Mouse (Mus musculus) ES-E14 (cell line): ENCODE measurements around the gene Ddx55. TPM values are rescaled to one million over a fixed set of nuclear protein-coding genes. Genes with fewer than 3 reads are reported as not detected.

Experiments used
- DNase-seq: peaks from one replicate; pipeline ENCODE4 v3.0.0-alpha.2; 2013; ENCODE audit warnings: low read depth, low spot score
- H3K27ac ChIP-seq: 2 replicates; pipeline ENCODE4 v1.5.1; 2012; ENCODE audit warnings: low read depth, mild to moderate bottlenecking, low read length, moderate library complexity, mixed read lengths; ENCODE audit not compliant: poor library complexity, insufficient read depth, severe bottlenecking
- H3K36me3 ChIP-seq: 2 replicates; pipeline ENCODE4 v1.6.1; 2012; ENCODE audit warnings: mild to moderate bottlenecking, low read length, moderate library complexity, mixed read lengths; ENCODE audit not compliant: control insufficient read depth, poor library complexity, insufficient read depth, severe bottlenecking
- H3K4me1 ChIP-seq, 2 experiments: fragments of 150-350 bp in 1 of 2; sonication (generic) in 1 of 2; 2 replicates each; pipeline ENCODE4 v1.6.1; 2012; ENCODE audit warnings: low read length in 2 of 2, mild to moderate bottlenecking in 1 of 2, mixed read lengths in 1 of 2; ENCODE audit not compliant: control insufficient read depth in 2 of 2, insufficient read depth in 2 of 2, poor library complexity in 1 of 2
- H3K4me3 ChIP-seq, 2 experiments: fragments of 150-350 bp in 1 of 2; sonication (generic) in 1 of 2; 2 replicates each; pipeline ENCODE4 v1.5.1; 2012; ENCODE audit warnings: low read length in 2 of 2, low read depth in 1 of 2, mild to moderate bottlenecking in 1 of 2, mixed read lengths in 1 of 2; ENCODE audit not compliant: insufficient read depth in 1 of 2, poor library complexity in 1 of 2, severe bottlenecking in 1 of 2
- H3K9ac ChIP-seq: 2 replicates; pipeline ENCODE4 v1.6.1; 2012; ENCODE audit warnings: low read depth, mild to moderate bottlenecking, low read length, mixed read lengths; ENCODE audit not compliant: poor library complexity, insufficient read depth, severe bottlenecking
- H3K9me3 ChIP-seq: fragments of 150-350 bp; sonication (generic); 2 replicates; pipeline ENCODE4 v1.6.1; 2012; ENCODE audit warnings: low read depth, mild to moderate bottlenecking, low read length; ENCODE audit not compliant: control insufficient read depth, insufficient read depth
- CHD2 ChIP-seq: IDR thresholded peaks from 2 replicates; pipeline ENCODE4 v1.6.1; 2014; ENCODE audit warnings: mild to moderate bottlenecking, low read depth, low read length, inconsistent platforms
- HCFC1 ChIP-seq: IDR thresholded peaks from 2 replicates; pipeline ENCODE4 v1.6.1; 2012; ENCODE audit warnings: low read length, inconsistent platforms, borderline replicate concordance; ENCODE audit not compliant: insufficient read depth
- MAFK ChIP-seq: IDR thresholded peaks from 2 replicates; pipeline ENCODE4 v1.6.1; 2014; ENCODE audit warnings: mild to moderate bottlenecking, low read depth, low read length, inconsistent platforms; ENCODE audit not compliant: insufficient read depth
- ZC3H11A ChIP-seq: IDR thresholded peaks from 2 replicates; pipeline ENCODE4 v1.6.1; 2012; ENCODE audit warnings: low read depth, mild to moderate bottlenecking, inconsistent platforms, low read length, borderline replicate concordance
- ZNF384 ChIP-seq: IDR thresholded peaks from 2 replicates; pipeline ENCODE4 v1.6.1; 2012; ENCODE audit warnings: low read depth, low read length, inconsistent platforms
- in situ Hi-C, 2 experiments: fragments of 600-800 bp; cut with MboI; formaldehyde crosslinking; loops; one replicate each; pipeline ENCODE4 v1.15.1; 2025; ENCODE audit warnings: low sequenced_read_pairs in 2 of 2, inconsistent platforms in 1 of 2; ENCODE audit not compliant: unreplicated experiment in 2 of 2
- total RNA-seq: library from RNA; depleted of rRNA; stranded (reverse); fragments of 300-350 nt; gene quantifications from 2 replicates; pipeline ENCODE4 v1.2.3, GENCODE M21; 2012; rRNA removed

Ddx55 gene
- total RNA-seq, 1 experiment, result 22.8 TPM

- Histone ChIP-seq H3K9ac (no peak overlapping the region), H3K4me1 (peaks cover 0 to 3% of the 10 kb centered on the region in 2 experiments; a peak in 1 of 4 replicates), H3K9me3 (no peaks in the 10 kb centered on the region), H3K36me3 (no peaks in the 10 kb centered on the region), H3K27ac (no peak overlapping the region), H3K4me3 (no peak overlapping the region; a peak in 1 of 4 replicates)
- TF ChIP-seq MAFK, result no peak
- no peak for TF ChIP-seq CHD2
- TF ChIP-seq ZC3H11A, result no peak
- TF ChIP-seq ZNF384, result no peak
- no peak for TF ChIP-seq HCFC1
- in situ Hi-C loops, result no loop called here
- DNase-seq, result no peak
Measured at GRCm38 (mm10) chr5:124605041-124605622, 52.5 kb downstream of the Ddx55 start.

GRCm38 (mm10) chr5:124610965-124611364 is 58.3 kb downstream of the Ddx55 start:
- peak overlapping the region; percentile 15 to 53; a peak in 3 of 4 replicates for H3K4me3 ChIP-seq
- TF ChIP-seq CHD2, result no peak
- TF ChIP-seq ZC3H11A, result no peak
- TF ChIP-seq ZNF384, result no peak
- no peak for TF ChIP-seq MAFK
- no peak for TF ChIP-seq HCFC1

GRCm38 (mm10) chr5:124614709-124615108 is 62.0 kb downstream of the Ddx55 start:
- TF ChIP-seq ZNF384, result no peak
- TF ChIP-seq ZC3H11A, result no peak
- H3K36me3 ChIP-seq, result no peaks in the 10 kb centered on the region
- no peaks in the 10 kb centered on the region for H3K9me3 ChIP-seq
- no peak for DNase-seq
- H3K27ac ChIP-seq, result no peak overlapping the region
- in situ Hi-C loops, result no loop called here
- no peak overlapping the region for H3K9ac ChIP-seq
- H3K4me3 ChIP-seq, result no peak overlapping the region
- peaks cover 0 to 15% of the 10 kb centered on the region in 2 experiments; a peak in 1 of 4 replicates for H3K4me1 ChIP-seq

More at GRCm38 (mm10) chr5:124610965-124611364, 58.3 kb downstream of the Ddx55 start:
- Histone ChIP-seq H3K36me3 (no peaks in the 10 kb centered on the region), H3K9ac (peak overlapping the region; percentile 63; the same call in 1 of the 2 replicates), H3K27ac (no peak overlapping the region), H3K9me3 (no peaks in the 10 kb centered on the region), H3K4me1 (peaks cover 0 to 7% of the 10 kb centered on the region in 2 experiments; a peak in 1 of 4 replicates)
- in situ Hi-C loops, result no loop called here
- DNase-seq, result peak; percentile 89

GRCm38 (mm10) chr5:124618711-124619110 is 66.0 kb downstream of the Ddx55 start:
- H3K9ac ChIP-seq, result peak overlapping the region; percentile 4; the same call in 1 of the 2 replicates
- H3K36me3 ChIP-seq, result no peaks in the 10 kb centered on the region
- H3K4me3 ChIP-seq, result peak overlapping the region; percentile 18 to 65
- TF ChIP-seq MAFK (no peak), ZNF384 (no peak), ZC3H11A (no peak), HCFC1 (no peak), CHD2 (no peak)
- H3K4me1 ChIP-seq, result peaks cover 0 to 10% of the 10 kb centered on the region in 2 experiments; a peak in 1 of 4 replicates
- in situ Hi-C loops, result no loop called here
- H3K9me3 ChIP-seq, result no peaks in the 10 kb centered on the region
- no peak for DNase-seq
- no peak overlapping the region for H3K27ac ChIP-seq

Other genes with a start within 250 kb of the Ddx55 start
- gene Mphosph9, start 224.9 kb upstream of the Ddx55 start, total RNA-seq, result 15.8 and 18.0 TPM in 2 replicates
- gene 2810006K23Rik, start 224.8 kb upstream of the Ddx55 start, total RNA-seq, result 4.3 and 7.3 TPM in 2 replicates
- gene Cdk2ap1, start 189.8 kb upstream of the Ddx55 start, total RNA-seq, result 146 and 156 TPM in 2 replicates
- 86.4 and 95.2 TPM in 2 replicates for gene Sbno1, start 126.9 kb upstream of the Ddx55 start, total RNA-seq
- 62.6 and 69.8 TPM in 2 replicates for gene Kmt5a, start 112.9 kb upstream of the Ddx55 start, total RNA-seq
- gene Rilpl2, start 74.5 kb upstream of the Ddx55 start, total RNA-seq, result 7.3 and 8.9 TPM in 2 replicates
- 7.5 and 10.6 TPM in 2 replicates for gene Snrnp35, start 69.7 kb upstream of the Ddx55 start, total RNA-seq
- gene Rilpl1, start 21.5 kb upstream of the Ddx55 start, total RNA-seq, result 8.6 and 10.1 TPM in 2 replicates
- 212 and 224 TPM in 2 replicates for gene Tmed2, start 12.2 kb upstream of the Ddx55 start, total RNA-seq
- 51.5 and 60.4 TPM in 2 replicates for gene Eif2b1, start 26.3 kb downstream of the Ddx55 start, total RNA-seq
- gene Gtf2h3, start 26.3 kb downstream of the Ddx55 start, total RNA-seq, result 71.5 and 74.1 TPM in 2 replicates
- 24.5 and 29.7 TPM in 2 replicates for gene Atp6v0a2, start 75.7 kb downstream of the Ddx55 start, total RNA-seq
- gene Dnah10, start 172.2 kb downstream of the Ddx55 start, total RNA-seq, result 1.7 and 2.3 TPM in 2 replicates